Mouse (Mus musculus) heart, embryonic 14.5 days (tissue): Measurements from ENCODE around the gene Phf13. TPM values are rescaled to one million over a fixed set of nuclear protein-coding genes. Genes with fewer than 3 reads are reported as not detected.

ENCODE experiments used
- ATAC-seq: fragments of 200-750 bp; cut with Nextera tagmentation; 2 replicates; pipeline ENCODE4 v1.8.0; 2017; ENCODE audit warnings: low read depth, moderate TSS enrichment; ENCODE audit not compliant: insufficient number of reproducible peaks, insufficient read depth, low FRiP score
- H3K27ac ChIP-seq, 2 experiments: fragments of 200-500 bp in 1 of 2; fragments of 300-500 bp in 1 of 2; sonication (generic) in 1 of 2; replicated peaks in 1 of 2; 2 replicates each; pipeline ENCODE4 v1.5.1; 2012 to 2014; ENCODE audit warnings: low read depth in 2 of 2, low read length in 2 of 2, control low read depth in 1 of 2, mild to moderate bottlenecking in 1 of 2, mixed read lengths in 1 of 2; ENCODE audit not compliant: control insufficient read depth in 1 of 2, insufficient read depth in 1 of 2
- H3K27me3 ChIP-seq: fragments of 300-500 bp; sonication (generic); 2 replicates; pipeline ENCODE4 v1.6.1; 2014; ENCODE audit warnings: mild to moderate bottlenecking, low read length, control low read depth; ENCODE audit not compliant: control insufficient read depth, insufficient read depth
- H3K36me3 ChIP-seq: fragments of 300-500 bp; sonication (generic); 2 replicates; pipeline ENCODE4 v1.6.1; 2014; ENCODE audit warnings: mild to moderate bottlenecking, control low read depth, low read length, mixed read lengths; ENCODE audit not compliant: control insufficient read depth, insufficient read depth
- H3K4me1 ChIP-seq, 2 experiments: fragments of 200-500 bp in 1 of 2; fragments of 300-500 bp in 1 of 2; sonication (generic) in 1 of 2; 2 replicates each; pipeline ENCODE4 v1.6.1; 2012 to 2014; ENCODE audit warnings: low read length in 2 of 2, control low read depth in 1 of 2, mixed read lengths in 1 of 2; ENCODE audit not compliant: control insufficient read depth in 2 of 2, insufficient read depth in 2 of 2
- H3K4me2 ChIP-seq: fragments of 300-500 bp; sonication (generic); 2 replicates; pipeline ENCODE4 v1.6.1; 2014; ENCODE audit warnings: mild to moderate bottlenecking, low read length
- H3K4me3 ChIP-seq, 2 experiments: fragments of 200-500 bp in 1 of 2; fragments of 300-500 bp in 1 of 2; sonication (generic) in 1 of 2; 2 replicates each; pipeline ENCODE4 v1.5.1; 2012 to 2014; ENCODE audit warnings: low read length in 2 of 2, mild to moderate bottlenecking in 2 of 2, control low read depth in 1 of 2, low read depth in 1 of 2, moderate library complexity in 1 of 2; ENCODE audit not compliant: control insufficient read depth in 1 of 2, insufficient read depth in 1 of 2
- H3K9ac ChIP-seq: fragments of 300-500 bp; sonication (generic); 2 replicates; pipeline ENCODE4 v1.6.1; 2014; ENCODE audit warnings: mild to moderate bottlenecking, low read length
- H3K9me3 ChIP-seq: fragments of 300-500 bp; sonication (generic); 2 replicates; pipeline ENCODE4 v1.6.1; 2016; ENCODE audit warnings: low read length, control low read depth; ENCODE audit not compliant: control insufficient read depth
- WGBS: fragments of 180-500 bp; shearing (Covaris S2); extraction: QIAGEN DNeasy Blood & Tissue Kit; methylation state at CpG from one replicate; pipeline ENCODE4 v1.1.7; 2014; 5-methylcytosine and 5-hydroxymethylcytosine counted together
- polyA plus RNA-seq: library from polyadenylated mRNA; unstranded; fragments of >200 nt; fragmentation: Nextera tagmentation; extraction: Ambion mirVana; gene quantifications from 2 replicates; pipeline ENCODE4 v1.2.1, GENCODE M21; 2014

Gene Phf13
- polyA plus RNA-seq, 1 experiment from 2014 or later, result 14.8 TPM

DNA sequence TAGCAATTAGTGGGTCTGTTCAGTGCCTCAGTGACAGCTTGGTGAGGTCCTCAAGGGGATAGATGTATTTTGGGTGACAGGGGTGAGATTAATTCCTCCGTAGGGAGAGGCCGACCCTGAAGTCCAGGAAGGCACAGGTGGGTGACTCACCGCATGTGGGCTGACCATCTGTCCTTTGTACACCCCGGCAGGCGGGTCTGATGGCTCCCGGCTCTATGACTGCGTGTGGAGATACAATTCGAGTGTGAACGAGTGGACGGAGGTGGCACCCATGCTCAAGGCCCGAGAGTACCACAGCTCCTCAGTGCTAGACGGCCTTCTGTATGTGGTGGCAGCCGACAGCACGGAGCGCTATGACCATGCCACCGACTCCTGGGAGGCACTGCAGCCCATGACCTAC, 16.1 kb upstream of the Phf13 start:
- Histone ChIP-seq H3K9ac (peak overlapping the region; percentile 91; the same call in 1 of the 2 replicates), H3K27ac (peak overlapping the region in 1 of 2 experiments; percentile 96; a peak in 1 of 4 replicates), H3K4me3 (peak overlapping the region in 1 of 2 experiments; percentile 91; a peak in 1 of 4 replicates), H3K27me3 (no peaks in the 10 kb centered on the region), H3K4me2 (peak overlapping the region; percentile 78), H3K36me3 (peaks cover 52% of the 10 kb centered on the region), H3K4me1 (peaks cover 33 to 53% of the 10 kb centered on the region in 2 experiments), H3K9me3 (no peaks in the 10 kb centered on the region)
- WGBS, result 67% methylated on average over 16 of the region's 16 CpGs
- no peak for ATAC-seq

GRCm38 (mm10) chr4:152011171-152011760, 15.2 kb upstream of the Phf13 start:
- H3K27me3 ChIP-seq, result no peaks in the 10 kb centered on the region
- H3K4me1 ChIP-seq, result peaks cover 37 to 57% of the 10 kb centered on the region in 2 experiments
- peak overlapping the region; percentile 91 for H3K9ac ChIP-seq
- H3K36me3 ChIP-seq, result peaks cover 43% of the 10 kb centered on the region
- 37% methylated on average over 8 of the region's 8 CpGs for WGBS
- H3K27ac ChIP-seq, result peak overlapping the region; percentile 96
- H3K4me3 ChIP-seq, result peak overlapping the region; percentile 69 to 91
- peak overlapping the region; percentile 78 for H3K4me2 ChIP-seq
- ATAC-seq, result no peak
- no peaks in the 10 kb centered on the region for H3K9me3 ChIP-seq

DNA sequence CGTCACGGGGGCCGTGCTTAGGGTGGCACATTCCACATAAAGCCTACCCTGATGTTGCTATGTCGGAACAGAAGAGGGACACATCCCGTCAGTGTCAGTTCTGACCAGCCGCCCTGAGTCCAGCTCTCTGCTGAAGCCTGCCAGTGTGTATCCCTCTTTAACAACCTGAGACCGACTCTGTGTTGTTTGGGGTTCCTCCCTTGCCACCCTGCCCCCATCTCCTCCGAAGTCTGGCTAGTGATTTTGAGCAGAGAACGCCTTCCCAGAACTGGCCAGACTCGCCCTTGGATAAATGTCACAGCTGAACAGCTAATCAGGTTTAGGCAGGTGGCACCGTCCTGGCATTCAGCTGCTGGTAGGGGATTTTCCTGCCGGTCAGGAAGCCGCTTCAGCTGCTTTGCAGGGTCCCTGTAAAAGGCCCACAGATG, 14.7 kb upstream of the Phf13 start:
- Histone ChIP-seq H3K4me1 (peaks cover 37 to 57% of the 10 kb centered on the region in 2 experiments), H3K9me3 (no peaks in the 10 kb centered on the region), H3K4me3 (peak overlapping the region; percentile 69 to 91), H3K27ac (peak overlapping the region; percentile 96), H3K36me3 (peaks cover 38% of the 10 kb centered on the region), H3K9ac (peak overlapping the region; percentile 91), H3K27me3 (no peaks in the 10 kb centered on the region), H3K4me2 (peak overlapping the region; percentile 78)
- 0 out of 2 replicates have a peak, but pooled peaks have one; percentile 7 for ATAC-seq
- WGBS, result 4% methylated on average over 13 of the region's 13 CpGs

GRCm38 (mm10) chr4:152010091-152010706, 14.1 kb upstream of the Phf13 start:
- peaks cover 37 to 57% of the 10 kb centered on the region in 2 experiments for H3K4me1 ChIP-seq
- H3K36me3 ChIP-seq, result peaks cover 33% of the 10 kb centered on the region
- peak overlapping the region; percentile 96 for H3K27ac ChIP-seq
- WGBS, result 1% methylated on average over 10 of the region's 10 CpGs
- peak; percentile 8; the same call in 1 of the 2 replicates for ATAC-seq
- no peaks in the 10 kb centered on the region for H3K27me3 ChIP-seq
- H3K4me3 ChIP-seq, result peak overlapping the region; percentile 69 to 91
- H3K4me2 ChIP-seq, result peak overlapping the region; percentile 78
- H3K9me3 ChIP-seq, result no peaks in the 10 kb centered on the region
- H3K9ac ChIP-seq, result peak overlapping the region; percentile 91

DNA sequence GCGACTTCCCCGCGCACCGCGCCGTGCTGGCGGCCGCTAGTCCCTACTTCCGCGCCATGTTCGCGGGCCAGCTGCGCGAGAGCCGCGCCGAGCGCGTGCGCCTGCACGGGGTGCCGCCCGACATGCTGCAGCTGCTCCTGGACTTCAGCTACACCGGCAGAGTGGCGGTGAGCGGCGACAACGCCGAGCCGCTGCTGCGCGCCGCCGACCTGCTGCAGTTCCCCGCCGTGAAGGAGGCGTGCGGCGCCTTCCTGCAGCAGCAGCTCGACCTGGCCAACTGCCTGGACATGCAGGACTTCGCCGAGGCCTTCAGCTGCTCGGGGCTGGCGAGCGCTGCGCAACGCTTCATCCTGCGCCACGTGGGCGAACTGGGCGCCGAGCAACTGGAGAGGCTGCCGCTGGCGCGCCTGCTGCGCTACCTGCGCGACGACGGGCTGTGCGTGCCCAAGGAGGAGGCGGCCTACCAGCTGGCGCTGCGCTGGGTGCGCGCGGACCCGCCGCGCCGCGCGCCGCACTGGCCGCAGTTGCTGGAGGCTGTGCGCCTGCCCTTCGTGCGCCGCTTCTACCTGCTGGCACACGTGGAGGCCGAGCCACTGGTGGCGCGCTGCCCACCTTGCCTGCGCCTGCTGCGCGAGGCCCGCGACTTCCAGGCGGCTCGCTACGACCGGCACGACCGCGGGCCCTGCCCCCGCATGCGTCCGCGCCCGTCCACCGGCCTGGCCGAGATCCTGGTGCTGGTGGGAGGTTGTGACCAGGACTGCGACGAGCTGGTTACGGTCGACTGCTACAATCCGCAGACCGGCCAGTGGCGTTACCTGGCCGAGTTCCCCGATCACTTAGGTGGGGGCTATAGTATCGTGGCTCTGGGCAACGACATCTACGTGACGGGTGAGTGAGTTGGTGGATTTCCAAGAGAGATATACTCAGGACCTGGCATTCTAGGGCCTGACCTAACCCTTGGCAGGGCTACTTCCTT, 13.3 kb upstream of the Phf13 start:
- Histone ChIP-seq H3K27me3 (no peaks in the 10 kb centered on the region), H3K9me3 (no peaks in the 10 kb centered on the region), H3K9ac (peak overlapping the region; percentile 91), H3K36me3 (peaks cover 24% of the 10 kb centered on the region), H3K4me3 (peak overlapping the region; percentile 69 to 91), H3K4me1 (peaks cover 37 to 55% of the 10 kb centered on the region in 2 experiments), H3K4me2 (peak overlapping the region; percentile 78), H3K27ac (peak overlapping the region; percentile 96)
- peak; percentile 34 for ATAC-seq
- under 1% methylated on average over 99 of the region's 115 CpGs for WGBS

GRCm38 (mm10) chr4:152008622-152009075, 12.6 kb upstream of the Phf13 start, which contains the start of gene Klhl21:
TSS of gene Klhl21 (plus strand) at chr4:152008803.
- peak within 1 kb of the TSS; percentile 69 to 91 for H3K4me3 ChIP-seq
- no peaks in the 10 kb centered on the region for H3K27me3 ChIP-seq
- H3K36me3 ChIP-seq, result peaks cover 17% of the 10 kb centered on the region
- peaks cover 34 to 48% of the 10 kb centered on the region in 2 experiments for H3K4me1 ChIP-seq
- peak within 1 kb of the TSS; percentile 78 for H3K4me2 ChIP-seq
- no peaks in the 10 kb centered on the region for H3K9me3 ChIP-seq
- peak; percentile 82 for ATAC-seq
- 1% methylated on average over 44 of the region's 45 CpGs for WGBS
- peak within 1 kb of the TSS; percentile 91 for H3K9ac ChIP-seq
- peak within 1 kb of the TSS; percentile 96 to 97 for H3K27ac ChIP-seq

DNA sequence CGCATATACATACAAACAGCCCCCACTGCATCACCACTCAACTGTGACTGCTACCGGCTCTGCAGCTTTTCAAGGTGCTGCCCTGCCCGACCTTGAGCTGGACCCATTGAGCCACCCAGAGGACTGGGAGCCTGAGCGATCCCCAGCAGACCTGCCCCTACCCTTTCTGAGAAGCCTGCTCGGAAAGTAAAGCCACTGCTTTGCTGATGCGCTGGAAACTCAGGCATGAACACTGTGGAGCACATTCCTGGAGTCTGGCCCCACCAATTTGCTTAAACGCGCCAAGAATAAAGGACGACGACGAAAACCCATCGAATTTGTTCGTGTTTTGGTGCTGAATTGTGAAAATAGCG, 12.1 kb upstream of the Phf13 start:
- Histone ChIP-seq H3K36me3 (peaks cover 12% of the 10 kb centered on the region), H3K9ac (peak overlapping the region; percentile 91), H3K4me3 (peak overlapping the region; percentile 69 to 91), H3K27me3 (no peaks in the 10 kb centered on the region), H3K4me1 (peaks cover 32 to 43% of the 10 kb centered on the region in 2 experiments), H3K9me3 (no peaks in the 10 kb centered on the region), H3K27ac (peak overlapping the region; percentile 96 to 97), H3K4me2 (peak overlapping the region; percentile 78)
- under 1% methylated on average over 14 of the region's 14 CpGs for WGBS
- ATAC-seq, result no peak
